Mouse (Mus musculus): ENCODE results near the gene Spen. TPM values are rescaled to one million over a fixed set of nuclear protein-coding genes. Genes with fewer than 3 reads are reported as not detected.
A peak's percentile ranks its signal among the peaks of the same experiment; 100 is the strongest.

Gene Spen
- polyA plus RNA-seq, 1 experiment from 2014 or later = 16.7 TPM

GRCm38 (mm10) chr4:141523128-141523527, 15.3 kb downstream of the Spen start:
- H3K27ac ChIP-seq = no peak overlapping the region

GRCm38 (mm10) chr4:141518386-141518785, 20.0 kb downstream of the Spen start:
- no peak for ATAC-seq
- Histone ChIP-seq H3K9ac (no peak overlapping the region), H3K36me3 (ENCODE audit: poor library complexity, severe bottlenecking) (peaks cover 77% of the 10 kb centered on the region), H3K9me3 (replicated peaks) (no peaks in the 10 kb centered on the region), H3K4me1 (no peaks in the 10 kb centered on the region), H3K27me3 (no peaks in the 10 kb centered on the region), H3K4me3 (no peak overlapping the region), H3K4me2 (no peak overlapping the region), H3K27ac (no peak overlapping the region)
- 90% methylated on average over 3 of the region's 3 CpGs for WGBS

More at GRCm38 (mm10) chr4:141523128-141523527, 15.3 kb downstream of the Spen start:
- H3K4me2 ChIP-seq = no peak overlapping the region
- peaks cover 38% of the 10 kb centered on the region for H3K36me3 ChIP-seq (ENCODE audit: poor library complexity, severe bottlenecking)
- ATAC-seq = no peak
- no peaks in the 10 kb centered on the region for H3K27me3 ChIP-seq
- H3K9ac ChIP-seq = no peak overlapping the region
- WGBS = 82% methylated on average over 11 of the region's 11 CpGs
- H3K4me3 ChIP-seq = no peak overlapping the region
- no peaks in the 10 kb centered on the region; the same call in 1 of the 2 replicates for H3K4me1 ChIP-seq
- no peaks in the 10 kb centered on the region for H3K9me3 ChIP-seq (replicated peaks)

- H3K27ac ChIP-seq = no peak overlapping the region
- H3K4me1 ChIP-seq = peaks cover 4% of the 10 kb centered on the region; the same call in 1 of the 2 replicates
- no peak overlapping the region for H3K9ac ChIP-seq
- no peaks in the 10 kb centered on the region for H3K9me3 ChIP-seq (replicated peaks)
- no peak overlapping the region for H3K4me3 ChIP-seq
- no peaks in the 10 kb centered on the region for H3K27me3 ChIP-seq
- H3K36me3 ChIP-seq (ENCODE audit: poor library complexity, severe bottlenecking) = peaks cover 60% of the 10 kb centered on the region
- 72% methylated on average over 12 of the region's 12 CpGs for WGBS
- no peak overlapping the region for H3K4me2 ChIP-seq
- ATAC-seq = no peak
These were observed 24.2 kb downstream of the Spen start for GRCm38 (mm10) chr4:141514179-141514641.

- H3K4me1 ChIP-seq = peaks cover 8% of the 10 kb centered on the region
- H3K27me3 ChIP-seq = no peaks in the 10 kb centered on the region
- no peak overlapping the region for H3K4me3 ChIP-seq
- H3K36me3 ChIP-seq (ENCODE audit: poor library complexity, severe bottlenecking) = peaks cover 41% of the 10 kb centered on the region
- no peak overlapping the region for H3K9ac ChIP-seq
- H3K9me3 ChIP-seq (replicated peaks) = no peaks in the 10 kb centered on the region
- H3K27ac ChIP-seq = no peak overlapping the region
- H3K4me2 ChIP-seq = no peak overlapping the region
- no peak for ATAC-seq
- WGBS = 82% methylated on average over 6 of the region's 6 CpGs
These were observed 26.3 kb downstream of the Spen start for GRCm38 (mm10) chr4:141512145-141512544.

- Histone ChIP-seq H3K27ac (no peak overlapping the region), H3K9ac (no peak overlapping the region), H3K4me3 (no peak overlapping the region), H3K4me1 (peaks cover 21% of the 10 kb centered on the region), H3K9me3 (replicated peaks) (no peaks in the 10 kb centered on the region), H3K4me2 (no peak overlapping the region), H3K36me3 (ENCODE audit: poor library complexity, severe bottlenecking) (peaks cover 24% of the 10 kb centered on the region), H3K27me3 (no peaks in the 10 kb centered on the region)
- ATAC-seq = no peak
- 84% methylated on average over 13 of the region's 13 CpGs for WGBS
These were observed 27.9 kb downstream of the Spen start for GRCm38 (mm10) chr4:141510457-141510856.

- H3K27ac ChIP-seq = peak overlapping the region; percentile 90
- H3K9me3 ChIP-seq (replicated peaks) = no peaks in the 10 kb centered on the region
- 76% methylated on average over 10 of the region's 10 CpGs for WGBS
- peak overlapping the region; percentile 27 for H3K9ac ChIP-seq
- peaks cover 4% of the 10 kb centered on the region for H3K36me3 ChIP-seq (ENCODE audit: poor library complexity, severe bottlenecking)
- H3K4me3 ChIP-seq = no peak overlapping the region
- peak; percentile 61; the same call in 1 of the 2 replicates for ATAC-seq
- H3K27me3 ChIP-seq = no peaks in the 10 kb centered on the region
- H3K4me1 ChIP-seq = peaks cover 28% of the 10 kb centered on the region
- peak overlapping the region; percentile 35 for H3K4me2 ChIP-seq
These were observed 31.5 kb downstream of the Spen start for GRCm38 (mm10) chr4:141506893-141507292.

GRCm38 (mm10) chr4:141506352-141506751, 32.0 kb downstream of the Spen start:
- WGBS = 44% methylated on average over 10 of the region's 10 CpGs
- Histone ChIP-seq H3K27ac (peak overlapping the region; percentile 90), H3K4me1 (peaks cover 33% of the 10 kb centered on the region), H3K9ac (peak overlapping the region; percentile 40), H3K4me2 (peak overlapping the region; percentile 35), H3K9me3 (replicated peaks) (no peaks in the 10 kb centered on the region), H3K27me3 (no peaks in the 10 kb centered on the region), H3K36me3 (ENCODE audit: poor library complexity, severe bottlenecking) (peaks cover 4% of the 10 kb centered on the region), H3K4me3 (no peak overlapping the region)
- ATAC-seq = peak; percentile 74

- Histone ChIP-seq H3K9me3 (replicated peaks) (no peaks in the 10 kb centered on the region), H3K4me1 (peaks cover 38% of the 10 kb centered on the region), H3K36me3 (ENCODE audit: poor library complexity, severe bottlenecking) (peaks cover 2% of the 10 kb centered on the region), H3K27ac (peak overlapping the region; percentile 90; the same call in 1 of the 2 replicates), H3K4me2 (no peak overlapping the region), H3K9ac (no peak overlapping the region), H3K27me3 (no peaks in the 10 kb centered on the region), H3K4me3 (no peak overlapping the region)
- WGBS = 95% methylated on average over 11 of the region's 11 CpGs
- ATAC-seq = peak; percentile 19; the same call in 1 of the 2 replicates
These were observed 32.6 kb downstream of the Spen start for GRCm38 (mm10) chr4:141505810-141506209.

- WGBS = 89% methylated on average over 4 of the region's 4 CpGs
- no peak overlapping the region for H3K4me2 ChIP-seq
- no peaks in the 10 kb centered on the region for H3K27me3 ChIP-seq
- H3K27ac ChIP-seq = no peak overlapping the region
- no peak overlapping the region for H3K9ac ChIP-seq
- H3K9me3 ChIP-seq (replicated peaks) = no peaks in the 10 kb centered on the region
- no peak overlapping the region for H3K4me3 ChIP-seq
- no peak for ATAC-seq
- peaks cover 41% of the 10 kb centered on the region for H3K4me1 ChIP-seq
- H3K36me3 ChIP-seq (ENCODE audit: poor library complexity, severe bottlenecking) = peaks cover 2% of the 10 kb centered on the region; the same call in 1 of the 2 replicates
These were observed 33.9 kb downstream of the Spen start for GRCm38 (mm10) chr4:141504471-141504870.

- WGBS = 70% methylated on average over 5 of the region's 5 CpGs
- peaks cover 41% of the 10 kb centered on the region for H3K4me1 ChIP-seq
- no peak for ATAC-seq
- no peak overlapping the region for H3K4me3 ChIP-seq
- no peak overlapping the region; the same call in 1 of the 2 replicates for H3K9ac ChIP-seq
- no peak overlapping the region for H3K4me2 ChIP-seq
- no peaks in the 10 kb centered on the region for H3K9me3 ChIP-seq (replicated peaks)
- H3K27ac ChIP-seq = no peak overlapping the region
- H3K36me3 ChIP-seq (ENCODE audit: poor library complexity, severe bottlenecking) = peaks cover 2% of the 10 kb centered on the region; the same call in 1 of the 2 replicates
- H3K27me3 ChIP-seq = no peaks in the 10 kb centered on the region
These were observed 35.7 kb downstream of the Spen start for GRCm38 (mm10) chr4:141502723-141503122.

- Histone ChIP-seq H3K27me3 (no peaks in the 10 kb centered on the region), H3K36me3 (ENCODE audit: poor library complexity, severe bottlenecking) (peaks cover 2% of the 10 kb centered on the region; the same call in 1 of the 2 replicates), H3K9me3 (replicated peaks) (no peaks in the 10 kb centered on the region), H3K27ac (no peak overlapping the region), H3K9ac (no peak overlapping the region), H3K4me1 (peaks cover 26% of the 10 kb centered on the region), H3K4me3 (no peak overlapping the region), H3K4me2 (no peak overlapping the region)
- 66% methylated on average over 5 of the region's 5 CpGs for WGBS
- ATAC-seq = no peak
These were observed 37.3 kb downstream of the Spen start for GRCm38 (mm10) chr4:141501058-141501457.

- Histone ChIP-seq H3K4me2 (no peak overlapping the region), H3K9ac (no peak overlapping the region), H3K27ac (no peak overlapping the region), H3K36me3 (ENCODE audit: poor library complexity, severe bottlenecking) (peaks cover 4% of the 10 kb centered on the region; the same call in 1 of the 2 replicates), H3K4me3 (no peak overlapping the region), H3K9me3 (replicated peaks) (no peaks in the 10 kb centered on the region), H3K27me3 (no peaks in the 10 kb centered on the region), H3K4me1 (peaks cover 24% of the 10 kb centered on the region)
- ATAC-seq = no peak
- WGBS = 77% methylated on average over 4 of the region's 4 CpGs
These were observed 37.8 kb downstream of the Spen start for GRCm38 (mm10) chr4:141500637-141501036.

- no peak overlapping the region for H3K4me3 ChIP-seq
- H3K4me1 ChIP-seq = no peaks in the 10 kb centered on the region
- no peak overlapping the region for H3K4me2 ChIP-seq
- no peak for ATAC-seq
- WGBS = 82% methylated on average over 4 of the region's 4 CpGs
- no peaks in the 10 kb centered on the region for H3K9me3 ChIP-seq (replicated peaks)
- H3K27me3 ChIP-seq = no peaks in the 10 kb centered on the region
- H3K9ac ChIP-seq = no peak overlapping the region
- no peak overlapping the region for H3K27ac ChIP-seq
- peaks cover 99% of the 10 kb centered on the region for H3K36me3 ChIP-seq (ENCODE audit: poor library complexity, severe bottlenecking)
These were observed 49.7 kb downstream of the Spen start for GRCm38 (mm10) chr4:141488670-141489069.
